Mouse (Mus musculus) right cerebral cortex, adult 2 months (tissue): ENCODE measurements around the gene Iqcf3.
"Not testable (repeated sequence)": the region's sequence is repeated elsewhere in the genome, so short reads cannot be mapped to it uniquely, and the experiment has no call there.

Source experiments
- DNase-seq, 2 experiments: peaks; one replicate each; pipeline ENCODE4 v3.0.0; 2021 to 2022; ENCODE audit warnings: low spot score in 2 of 2

The Iqcf3 gene

DNA sequence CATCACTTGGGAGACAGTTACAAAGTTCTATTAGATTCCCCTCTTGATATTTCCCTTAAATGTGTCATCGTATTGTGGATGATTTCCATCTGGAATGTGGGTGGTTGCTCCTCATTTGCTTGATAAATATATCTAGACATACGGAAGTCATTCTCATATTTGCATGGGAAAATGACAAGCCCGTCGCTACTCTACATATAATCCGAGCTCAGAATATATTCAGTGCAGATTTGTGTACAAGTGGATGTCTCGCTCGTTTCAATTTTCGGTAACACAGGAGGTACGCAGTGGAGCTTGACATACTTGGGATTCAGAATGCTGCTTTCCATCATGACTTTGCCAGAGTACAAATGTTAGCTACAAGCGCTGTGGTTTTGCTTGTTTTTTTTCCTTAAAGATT is 52.1 kb downstream of the Iqcf3 start:
- peak in 1 of 2 experiments; percentile 19 for DNase-seq

GRCm38 (mm10) chr9:106504246-106504645 is 57.2 kb downstream of the Iqcf3 start:
- no peak for DNase-seq

DNA sequence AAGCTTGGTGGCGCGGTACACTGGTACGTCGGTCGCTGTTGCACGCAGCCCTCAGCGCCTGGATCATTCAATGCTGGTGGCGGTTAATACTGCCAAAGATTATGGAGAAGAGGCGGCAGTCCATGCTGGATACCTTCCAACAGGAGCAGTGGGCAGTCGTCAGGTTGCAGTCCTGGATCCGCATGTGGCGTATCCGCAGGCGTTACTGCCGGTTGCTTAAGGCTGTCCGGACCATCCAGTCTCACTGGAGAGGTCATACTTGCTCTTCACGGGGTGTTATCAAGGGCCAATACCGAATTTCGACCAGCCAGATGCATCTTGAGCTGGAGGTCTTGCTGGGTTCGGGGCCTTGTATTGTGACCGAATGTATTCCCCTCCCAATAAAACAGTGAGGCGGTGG is 59.6 kb downstream of the Iqcf3 start:
- no peak for DNase-seq

GRCm38 (mm10) chr9:106499667-106500066 is 61.8 kb downstream of the Iqcf3 start, which contains the start of gene Iqcf1:
Gene Iqcf1, plus strand, starts transcription at chr9:106499967.
- no peak for DNase-seq

DNA sequence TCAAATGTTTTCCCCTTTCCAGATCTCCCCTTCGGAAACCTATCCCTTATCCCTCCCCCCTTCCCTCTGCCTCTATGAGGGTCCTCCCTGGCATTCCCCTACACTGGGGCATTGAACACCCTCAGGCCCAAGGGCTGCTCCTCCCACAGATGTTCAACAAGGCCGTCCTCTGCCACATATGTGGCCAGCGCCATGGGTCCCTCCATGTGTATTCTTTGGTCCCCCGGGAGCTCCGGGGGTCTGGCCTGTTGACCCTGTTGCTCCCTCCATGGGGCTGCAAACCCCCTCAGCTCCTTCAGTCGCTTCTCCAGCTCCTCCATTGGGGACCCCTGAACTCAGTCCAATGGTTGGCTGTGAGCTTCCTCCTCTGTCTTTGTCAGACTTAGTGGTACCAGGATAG is 73.8 kb downstream of the Iqcf3 start:
- DNase-seq: not testable (repeated sequence)

- no peak for DNase-seq
These were observed 76.4 kb downstream of the Iqcf3 start for GRCm38 (mm10) chr9:106485076-106485475.

DNA sequence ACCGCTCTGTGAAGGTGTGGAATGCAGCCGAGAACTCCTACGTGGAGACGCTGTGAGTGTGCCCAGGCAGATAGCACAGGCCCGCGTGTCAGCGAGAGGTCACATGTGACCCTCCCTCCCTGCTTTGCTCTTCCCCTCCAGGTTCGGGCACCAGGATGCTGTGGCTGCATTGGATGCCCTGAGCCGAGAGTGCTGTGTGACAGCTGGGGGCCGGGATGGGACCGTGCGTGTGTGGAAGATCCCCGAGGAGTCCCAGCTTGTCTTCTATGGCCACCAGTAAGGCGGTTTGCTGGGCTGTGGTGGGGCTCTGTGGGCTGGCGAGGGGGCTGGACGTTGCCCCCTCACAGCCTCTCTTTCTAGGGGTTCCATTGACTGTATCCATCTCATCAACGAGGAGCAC is 77.8 kb downstream of the Iqcf3 start:
- DNase-seq: no peak

- no peak for DNase-seq
These were observed 78.3 kb downstream of the Iqcf3 start for GRCm38 (mm10) chr9:106483136-106483535.

DNA sequence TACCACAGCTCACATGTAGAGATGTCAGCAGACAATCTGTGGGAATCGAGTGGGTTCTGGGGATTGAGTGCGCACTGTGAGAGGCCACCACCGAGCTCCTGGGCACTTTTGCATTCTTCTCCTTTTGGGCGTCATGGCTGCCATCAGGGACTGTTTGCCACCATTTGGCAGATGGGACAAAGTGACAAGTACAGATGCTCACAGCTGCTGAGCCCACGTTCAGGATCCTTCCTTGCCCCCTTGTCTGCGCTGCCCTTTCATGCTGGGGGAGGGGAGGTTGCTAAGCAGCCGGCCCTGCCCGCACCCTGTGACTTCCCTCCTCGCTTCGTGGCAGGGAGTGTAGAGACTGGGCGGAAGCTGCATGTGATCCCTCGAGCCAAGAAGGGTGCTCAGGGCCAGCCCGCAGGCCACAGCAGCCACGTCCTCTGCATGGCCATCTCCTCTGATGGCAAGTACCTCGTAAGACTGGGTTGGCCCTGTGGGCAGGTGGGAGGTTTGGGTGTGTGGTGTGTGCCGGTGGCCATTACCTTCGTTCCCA is 78.8 kb downstream of the Iqcf3 start:
- DNase-seq: no peak

DNA sequence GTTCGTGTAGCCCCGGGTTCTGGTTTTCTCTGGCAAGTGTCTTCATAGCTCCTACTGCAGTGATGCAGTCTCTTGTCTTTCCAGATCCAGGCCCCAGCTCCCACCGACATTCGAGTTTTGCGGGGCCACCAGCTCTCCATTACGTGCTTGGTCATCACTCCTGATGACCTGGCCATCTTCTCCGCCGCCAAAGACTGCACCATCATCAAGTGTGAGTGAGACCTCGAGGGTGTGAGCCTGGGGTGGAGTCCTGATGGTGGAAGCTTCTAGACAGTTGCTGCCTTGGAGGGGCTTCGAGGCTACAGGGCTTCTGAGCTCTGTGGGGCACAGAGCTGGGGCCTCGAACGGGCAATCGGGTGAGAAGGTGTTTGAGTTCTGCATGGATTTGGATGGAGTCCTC is 79.8 kb downstream of the Iqcf3 start:
- DNase-seq: no peak

GRCm38 (mm10) chr9:106481075-106481474 is 80.4 kb downstream of the Iqcf3 start:
- DNase-seq: no peak

DNA sequence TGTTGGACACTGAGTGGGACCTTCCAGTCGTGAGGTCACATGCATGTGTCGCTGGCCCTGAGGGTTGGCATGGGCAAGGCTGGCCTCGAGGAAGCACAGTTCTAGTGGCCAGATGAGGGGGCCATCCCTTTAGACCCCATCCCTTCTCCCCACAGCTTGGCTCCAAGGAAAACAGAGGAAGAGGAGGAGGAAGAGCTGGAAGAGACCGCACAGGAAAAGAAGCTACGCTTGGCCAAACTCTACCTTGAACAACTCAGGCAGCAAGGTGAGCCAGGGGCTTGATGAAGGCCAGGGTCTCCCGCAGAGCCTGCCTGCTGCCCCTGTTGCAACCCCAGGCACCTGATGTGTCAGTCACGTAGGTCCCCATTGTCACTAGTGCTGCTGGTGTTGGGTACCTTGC is 80.9 kb downstream of the Iqcf3 start:
- no peak for DNase-seq

GRCm38 (mm10) chr9:106478101-106478500 is 83.3 kb downstream of the Iqcf3 start:
- no peak for DNase-seq

DNA sequence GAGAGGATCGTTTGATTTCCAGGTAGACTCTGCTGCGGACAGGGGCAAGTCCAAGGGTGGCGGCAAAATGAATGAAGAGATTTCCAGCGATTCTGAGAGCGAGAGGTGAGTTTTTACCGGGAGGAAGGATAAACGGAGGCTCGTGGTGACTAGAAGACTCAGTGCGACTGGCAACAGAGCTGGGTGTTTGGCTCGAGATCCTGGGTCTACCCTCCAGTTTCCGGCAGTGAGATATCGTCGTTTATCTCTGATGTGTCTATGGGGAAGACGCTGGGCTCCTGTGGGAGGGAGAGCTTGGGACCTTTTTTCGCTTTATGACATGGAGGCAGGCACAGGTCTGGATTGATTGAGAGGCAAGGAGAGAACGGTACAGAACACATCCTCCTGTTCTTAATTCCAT is 83.8 kb downstream of the Iqcf3 start:
- DNase-seq: no peak

DNA sequence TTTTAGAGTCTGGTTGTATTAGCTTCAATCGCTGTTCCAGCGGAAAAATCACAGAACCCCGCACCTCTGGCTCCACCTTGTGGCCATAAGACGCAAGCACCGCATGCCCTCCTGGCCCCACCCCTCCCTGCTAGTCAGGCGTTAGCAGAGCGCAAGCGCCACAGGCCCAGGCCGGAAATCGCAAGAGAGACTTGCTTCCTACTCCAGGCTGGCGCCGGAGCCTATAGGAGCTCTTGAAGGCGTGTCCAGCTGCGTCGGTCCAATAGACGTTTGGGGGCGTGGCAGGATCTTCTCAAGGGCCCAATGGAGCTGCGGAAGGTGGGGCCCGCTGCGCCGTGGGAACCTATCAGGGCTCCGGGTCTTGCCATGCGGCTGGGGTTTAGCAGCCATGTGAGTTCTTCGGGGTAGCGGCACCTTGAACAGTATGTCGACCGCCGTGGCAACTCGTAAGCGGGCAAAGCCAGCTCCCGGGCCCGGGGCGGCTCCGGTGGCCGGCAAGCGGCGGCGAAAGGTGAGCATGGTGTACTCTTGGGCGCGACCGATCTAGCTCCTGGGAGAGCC is 84.4 kb downstream of the Iqcf3 start, which contains the start of gene Parp3:
Gene Parp3, minus strand, starts transcription at position 26 of the 561 bp plus-strand sequence.
- peak; percentile 99 for DNase-seq

DNA sequence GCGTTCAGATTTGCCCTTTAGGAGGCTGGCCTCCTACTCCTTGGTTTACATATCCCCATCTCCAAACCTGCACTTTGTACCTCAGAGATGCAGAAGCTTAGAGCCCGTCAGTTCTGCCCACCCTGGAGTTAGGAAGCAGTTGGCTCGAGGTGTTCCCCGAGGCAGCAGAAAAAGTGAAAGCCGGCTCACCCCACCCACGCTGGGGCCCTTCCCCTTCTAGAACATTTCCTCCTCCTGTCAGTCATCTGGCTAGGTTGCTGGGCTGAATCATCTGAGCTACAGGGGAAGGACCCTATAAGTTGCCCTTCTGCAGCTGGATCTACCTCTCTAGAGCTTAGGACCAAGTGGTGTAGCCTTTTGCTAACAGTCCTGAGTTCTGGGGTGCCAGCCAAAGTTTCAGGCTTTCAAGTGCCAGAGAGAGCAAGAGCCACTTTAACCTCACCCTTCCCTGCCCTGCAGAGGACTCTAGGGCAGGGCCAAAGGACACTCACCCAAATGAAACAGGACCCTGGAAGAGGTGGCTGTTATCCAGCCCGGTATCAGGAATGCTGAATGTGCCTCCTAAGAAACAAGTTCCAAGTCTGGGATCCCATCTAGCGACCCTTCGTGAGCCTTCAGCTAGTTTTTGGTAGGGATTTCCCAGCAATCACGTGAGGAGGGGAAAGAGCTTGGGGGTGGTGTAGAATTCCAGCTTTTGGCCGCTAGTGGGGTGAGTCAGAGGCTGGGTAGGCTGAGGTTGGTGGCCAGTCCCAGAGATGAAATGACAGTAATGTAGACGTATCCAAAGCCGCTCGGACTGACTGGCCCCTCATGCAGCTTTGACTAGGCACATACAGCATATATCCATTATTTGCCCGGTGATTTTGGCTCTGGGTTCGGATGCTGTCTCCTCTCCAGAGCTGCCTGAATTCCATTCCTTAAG is 85.2 kb downstream of the Iqcf3 start:
- no peak for DNase-seq

GRCm38 (mm10) chr9:106475663-106476001 is 85.8 kb downstream of the Iqcf3 start, which contains the start of gene Rrp9:
Gene Rrp9, plus strand, starts transcription at chr9:106475963.
- no peak for DNase-seq

DNA sequence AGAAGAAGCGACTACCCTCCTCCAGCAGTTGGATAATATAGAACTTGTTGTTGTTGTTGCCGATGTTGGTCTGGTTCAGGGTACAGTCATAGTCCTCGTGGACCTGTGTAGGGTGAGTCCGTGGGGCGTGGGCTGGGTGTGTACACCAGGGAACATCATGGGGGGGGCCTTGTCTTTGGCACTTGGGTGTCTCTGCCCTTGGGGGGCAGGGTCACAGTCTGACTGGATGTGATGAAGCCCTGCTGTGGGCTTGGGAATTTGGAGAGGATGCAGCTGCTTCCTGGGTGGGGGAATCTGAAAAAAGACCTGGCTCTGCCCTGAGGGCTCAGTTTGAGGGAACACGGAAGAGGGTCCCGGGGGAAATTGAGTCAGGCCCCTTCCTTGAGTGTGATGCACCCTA is 86.4 kb downstream of the Iqcf3 start:
- no peak for DNase-seq

- DNase-seq: no peak
These were observed 87.0 kb downstream of the Iqcf3 start for GRCm38 (mm10) chr9:106474456-106474855.

DNA sequence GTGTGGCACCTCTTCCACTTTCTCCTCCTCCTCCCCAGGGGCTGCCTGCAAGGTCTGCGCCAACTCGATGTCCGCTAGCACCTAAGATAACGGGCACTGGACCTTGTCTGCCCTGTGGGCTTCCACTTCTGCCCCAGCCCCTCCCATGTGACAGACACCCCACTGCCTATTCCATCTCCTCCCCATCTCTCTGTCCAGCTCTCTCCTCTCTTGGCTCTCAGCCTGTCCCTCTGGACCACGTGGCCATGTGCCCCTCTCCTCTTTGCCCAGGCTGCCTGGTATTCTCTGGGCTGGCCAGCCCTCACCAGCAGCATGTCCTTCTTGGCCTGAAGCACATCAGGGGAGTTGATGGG is 87.7 kb downstream of the Iqcf3 start:
- DNase-seq: no peak

DNA sequence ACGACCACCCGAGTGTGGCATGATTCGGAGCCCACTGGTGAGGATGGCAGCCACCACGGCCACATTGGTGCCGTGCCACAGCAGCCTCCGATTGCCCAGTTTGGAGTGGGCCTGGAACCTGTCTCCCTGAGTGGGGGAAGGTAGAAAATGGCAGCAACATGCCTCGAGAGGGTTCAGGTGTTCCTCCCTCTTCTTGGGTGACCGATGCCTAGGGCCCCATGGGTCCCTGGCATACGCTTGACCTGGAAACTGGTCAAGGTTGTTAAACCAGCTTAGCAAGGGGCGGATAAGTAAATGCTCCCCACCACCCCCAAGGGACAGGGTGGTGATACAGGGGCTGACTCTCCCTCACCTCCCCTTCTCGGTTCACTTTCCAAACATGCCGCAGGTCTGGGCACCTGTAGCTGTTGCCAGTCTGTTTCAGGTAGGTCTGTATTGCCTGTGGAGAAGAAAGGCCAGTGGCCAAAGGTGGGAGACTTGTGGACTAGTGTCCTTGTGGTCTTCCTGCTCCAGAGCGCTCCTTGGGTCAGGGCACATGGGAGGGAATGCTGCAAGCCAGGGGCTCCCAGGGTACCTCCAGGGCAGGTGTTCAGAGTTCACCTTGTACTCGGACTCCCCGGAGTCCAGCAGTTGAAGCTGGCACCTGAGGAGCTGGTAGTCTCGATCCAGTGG is 88.2 kb downstream of the Iqcf3 start:
- DNase-seq: no peak

GRCm38 (mm10) chr9:106472321-106472720 is 89.1 kb downstream of the Iqcf3 start:
- no peak for DNase-seq
